Mouse (Mus musculus): ENCODE results near the gene Zpbp2.
"Not testable (repeated sequence)": the region's sequence is repeated elsewhere in the genome, so short reads cannot be mapped to it uniquely, and the experiment has no call there.

Zpbp2 gene

GRCm38 (mm10) chr11:98589306-98589705, 38.4 kb downstream of the Zpbp2 start:
- DNase-seq (ENCODE audit: extremely low read depth, low read depth, low spot score): no peak

DNA sequence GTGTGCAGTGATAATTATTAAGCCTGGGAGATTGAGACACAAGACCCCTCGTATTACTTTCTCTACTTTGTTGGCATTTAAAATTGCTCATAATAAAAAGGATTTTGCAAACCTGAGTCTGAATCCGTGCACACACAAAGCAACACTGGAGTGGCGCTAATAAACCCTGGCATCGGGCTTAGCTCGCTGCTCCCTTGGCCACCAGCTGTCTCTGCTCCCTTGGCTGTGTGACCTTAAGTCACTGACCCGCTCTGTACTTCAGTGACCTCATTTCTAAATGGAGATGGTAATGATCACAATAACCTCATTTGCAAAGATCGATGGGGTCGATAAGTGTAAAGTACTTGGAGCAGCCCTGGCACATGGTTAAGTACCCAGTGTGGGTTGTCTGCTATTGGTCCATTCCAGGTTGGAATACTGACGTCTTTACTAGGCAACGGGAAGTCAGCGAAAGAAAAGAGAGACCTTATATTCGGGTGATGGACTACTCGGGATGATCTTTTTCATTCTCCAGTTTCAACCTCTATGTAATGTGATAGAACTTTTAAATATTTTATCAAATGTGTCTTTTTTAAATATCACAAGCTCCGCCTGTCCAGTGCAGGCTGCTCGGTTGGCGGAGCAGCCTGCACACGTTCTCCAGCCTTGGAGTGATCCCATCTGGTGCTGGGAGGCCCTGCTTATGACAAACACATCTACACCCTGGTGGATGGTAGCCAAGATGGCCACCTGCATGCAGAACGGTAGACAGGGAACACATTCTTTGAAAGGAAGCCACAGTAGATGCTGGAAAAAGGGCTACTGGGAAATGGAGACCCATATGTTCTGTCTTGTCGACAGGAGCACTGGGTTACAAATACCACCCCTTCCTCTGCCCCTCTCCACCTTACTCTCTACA, 39.9 kb downstream of the Zpbp2 start:
- DNase-seq (ENCODE audit: extremely low read depth, low read depth, low spot score): no peak

DNA sequence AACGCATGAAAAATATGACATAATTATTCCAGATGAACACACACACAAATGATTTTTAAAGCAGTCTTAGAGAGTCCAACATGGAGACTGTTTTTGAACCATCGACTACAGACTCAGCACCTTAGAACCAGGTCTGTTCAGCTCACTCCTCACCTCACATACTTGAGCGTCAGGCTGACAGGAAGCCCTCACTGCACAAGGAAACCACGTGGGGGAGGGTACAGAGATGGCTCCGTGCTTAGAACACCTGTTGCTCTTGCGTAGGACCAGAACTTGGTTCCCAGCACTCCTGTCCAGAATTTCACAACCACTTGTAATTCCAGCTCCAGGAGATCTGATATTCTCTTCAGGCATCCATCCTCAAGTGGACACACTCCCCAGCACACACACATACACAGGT, 44.1 kb downstream of the Zpbp2 start:
- DNase-seq (ENCODE audit: extremely low read depth, low read depth, low spot score): no peak

DNA sequence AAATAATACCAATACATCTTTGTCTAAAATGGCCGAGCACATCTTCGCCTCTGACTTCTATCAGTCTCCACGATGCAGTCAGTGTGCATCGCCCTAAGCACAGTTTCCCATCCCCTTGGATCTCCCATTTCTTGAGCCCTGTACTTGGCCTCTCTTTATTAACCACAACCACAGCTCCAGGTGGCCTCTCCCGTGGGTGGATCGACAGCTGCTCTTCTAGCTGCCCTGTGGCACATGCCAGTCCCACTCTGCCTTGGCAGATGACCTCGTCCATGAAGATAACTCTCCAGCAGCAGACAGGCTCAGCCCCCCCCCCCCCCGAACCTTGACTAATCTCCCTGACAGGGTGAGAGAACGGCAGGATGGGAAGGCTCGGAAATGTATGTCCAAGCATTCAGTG, 44.6 kb downstream of the Zpbp2 start:
- no peak for DNase-seq (ENCODE audit: extremely low read depth, low read depth, low spot score)

GRCm38 (mm10) chr11:98595955-98596354, 45.1 kb downstream of the Zpbp2 start:
- no peak for DNase-seq (ENCODE audit: extremely low read depth, low read depth, low spot score)

- no peak for DNase-seq (ENCODE audit: extremely low read depth, low read depth, low spot score)
These were observed 46.5 kb downstream of the Zpbp2 start for GRCm38 (mm10) chr11:98597363-98597762.

GRCm38 (mm10) chr11:98597991-98598390, 47.1 kb downstream of the Zpbp2 start, which contains the start of gene Lrrc3c:
Gene Lrrc3c (plus strand): TSS chr11:98598291.
- no peak for DNase-seq (ENCODE audit: extremely low read depth, low read depth, low spot score)

- DNase-seq (ENCODE audit: extremely low read depth, low read depth, low spot score): no peak
These were observed 48.0 kb downstream of the Zpbp2 start for GRCm38 (mm10) chr11:98598851-98599290.

DNA sequence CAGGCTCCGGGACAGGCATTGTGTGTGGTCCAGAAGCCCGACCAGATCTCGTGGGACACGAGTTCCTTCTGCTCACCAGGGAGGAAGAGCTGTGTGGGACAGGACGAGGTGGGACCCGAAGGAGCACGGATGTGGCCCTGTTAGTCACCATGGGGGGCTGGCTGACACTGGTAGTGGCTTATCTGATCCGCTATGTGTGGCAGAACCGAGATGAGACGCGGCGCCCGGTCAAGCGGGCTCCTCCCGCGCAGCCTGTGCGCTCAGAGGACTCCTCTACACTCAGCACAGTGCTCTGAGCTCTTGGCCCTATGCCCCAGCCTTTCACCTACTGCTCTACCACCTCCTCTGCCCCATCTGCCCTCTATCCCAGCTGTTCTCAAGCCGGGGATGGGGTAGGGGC, 48.4 kb downstream of the Zpbp2 start:
- no peak for DNase-seq (ENCODE audit: extremely low read depth, low read depth, low spot score)

- no peak for DNase-seq (ENCODE audit: extremely low read depth, low read depth, low spot score)
These were observed 51.3 kb downstream of the Zpbp2 start for GRCm38 (mm10) chr11:98602090-98602690.

DNA sequence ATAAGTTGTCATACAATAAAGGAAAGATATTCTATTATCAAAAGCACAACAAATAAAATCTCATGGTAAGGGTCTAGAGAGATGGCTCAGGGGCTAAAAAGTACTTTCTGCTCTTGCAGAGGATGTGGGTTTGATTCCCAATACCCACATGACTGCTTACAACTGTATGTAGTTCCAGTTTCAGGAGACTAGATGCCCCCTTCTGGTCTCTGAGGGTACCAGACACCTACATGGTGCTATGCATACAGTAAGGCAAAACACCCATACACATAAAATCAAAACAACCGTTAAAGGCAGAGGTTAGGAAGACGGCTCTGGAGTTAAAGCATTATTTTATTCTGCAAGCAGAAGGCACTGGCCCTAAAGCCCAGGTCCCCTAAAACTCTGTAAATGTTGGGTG, 53.1 kb downstream of the Zpbp2 start:
- no peak for DNase-seq (ENCODE audit: extremely low read depth, low read depth, low spot score)

- DNase-seq (ENCODE audit: extremely low read depth, low read depth, low spot score): not testable (repeated sequence)
These were observed 54.0 kb downstream of the Zpbp2 start for GRCm38 (mm10) chr11:98604911-98605310.

- no peak for DNase-seq (ENCODE audit: extremely low read depth, low read depth, low spot score)
These were observed 55.9 kb downstream of the Zpbp2 start for GRCm38 (mm10) chr11:98606763-98607162.
